Mouse (Mus musculus) G1E (cell line): ENCODE measurements around the gene Ehd1.

Experiments used
- CTCF ChIP-seq: IDR thresholded peaks from 2 replicates; pipeline ENCODE4 v1.5.1; 2012; ENCODE audit warnings: low read depth, low read length, inconsistent platforms, mixed read lengths
- GATA1 ChIP-seq: IDR thresholded peaks from 2 replicates; pipeline ENCODE4 v1.6.1; 2012; ENCODE audit warnings: borderline replicate concordance, low read length, inconsistent platforms, mixed read lengths
- GATA2 ChIP-seq: IDR thresholded peaks from 2 replicates; pipeline ENCODE4 v1.6.1; 2012; ENCODE audit warnings: low read depth, low read length, inconsistent platforms, borderline replicate concordance
- POLR2AphosphoS5 ChIP-seq: IDR thresholded peaks from 2 replicates; pipeline ENCODE4 v1.6.1; 2012; ENCODE audit warnings: low read depth, low read length, inconsistent platforms; ENCODE audit not compliant: insufficient replicate concordance

GRCm38 (mm10) chr19:6349215-6349983, 72.9 kb downstream of the Ehd1 start:
- no peak for TF ChIP-seq CTCF
- no peak for TF ChIP-seq GATA1
- no peak for TF ChIP-seq GATA2
- TF ChIP-seq POLR2AphosphoS5: no peak
